Mouse (Mus musculus) testis, postnatal 10 days (tissue): ENCODE data around the gene Htr7.

Source experiments
- DNase-seq: peaks from one replicate; pipeline ENCODE4 v3.0.0; 2021; ENCODE audit warnings: low spot score

Gene Htr7

DNA sequence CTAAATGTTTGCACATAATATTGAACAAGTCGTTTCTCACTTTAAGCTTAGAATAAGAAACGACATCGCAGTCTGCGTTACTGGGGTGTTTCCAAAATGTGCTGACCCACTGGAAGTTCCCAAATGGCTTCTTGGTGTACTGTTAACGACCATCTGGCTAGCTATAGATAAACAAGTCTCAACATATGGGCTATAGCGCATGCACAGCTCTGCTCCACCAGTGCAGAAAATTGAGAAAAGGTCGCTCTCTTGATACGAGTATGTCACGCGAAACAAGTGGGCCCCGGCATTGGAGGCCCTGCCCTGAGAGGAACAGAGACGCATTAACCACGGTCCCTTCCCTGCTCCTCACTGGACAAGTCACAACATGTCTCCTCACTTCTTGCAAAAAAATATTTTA is 101.6 kb downstream of the Htr7 start:
- DNase-seq, result no peak

- no peak for DNase-seq
Observed at GRCm38 (mm10) chr19:35949888-35950287, 107.4 kb downstream of the Htr7 start.

DNA sequence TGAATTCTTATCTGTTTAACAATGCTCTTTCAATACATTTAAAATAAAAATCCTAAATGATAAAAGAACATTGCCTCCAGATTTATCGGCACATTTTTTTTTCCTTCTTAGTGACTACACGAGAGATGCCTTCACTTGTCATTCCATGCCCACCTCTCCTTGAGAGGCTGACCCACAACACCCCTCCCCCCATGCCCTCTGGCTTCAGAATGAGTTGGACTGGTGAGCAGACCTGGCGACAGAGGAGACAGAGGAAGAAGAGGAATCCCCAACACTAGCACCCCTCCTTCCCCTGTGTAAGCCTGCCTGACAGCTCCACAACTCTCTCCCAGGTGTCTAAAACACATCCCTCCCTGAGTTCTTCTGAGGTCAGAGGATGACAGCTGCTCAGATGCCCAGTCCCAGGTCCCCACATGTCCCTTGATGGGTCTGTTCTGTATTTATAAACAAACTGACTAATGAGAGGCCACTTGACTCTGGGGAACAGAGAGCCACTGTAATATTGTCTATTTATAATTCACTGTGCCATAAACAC is 132.3 kb downstream of the Htr7 start:
- no peak for DNase-seq

DNA sequence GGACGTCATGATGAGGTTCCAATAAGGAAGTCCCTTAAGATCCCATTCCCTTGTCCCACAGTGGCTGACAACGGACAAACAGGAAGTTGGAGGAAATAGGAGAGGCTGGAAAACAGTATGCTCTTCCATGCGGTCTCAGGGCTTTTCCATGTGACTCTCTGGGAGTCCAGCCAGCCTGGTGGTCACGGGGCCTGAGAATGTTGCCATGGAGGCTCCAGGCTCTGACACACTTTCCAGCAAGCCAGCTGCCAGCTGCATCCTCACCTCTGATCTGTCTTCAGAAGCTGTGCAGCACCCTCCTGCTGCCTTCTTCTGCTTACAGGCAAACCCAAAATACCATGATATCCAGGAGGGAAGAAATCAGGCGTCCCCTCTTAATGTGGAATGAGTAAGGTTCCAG is 132.9 kb downstream of the Htr7 start:
- DNase-seq, result no peak
